Mouse (Mus musculus): Measurements from ENCODE around the gene Tep1.
"Not testable (repeated sequence)": the region's sequence is repeated elsewhere in the genome, so short reads cannot be mapped to it uniquely, and the experiment has no call there.

Gene Tep1

DNA sequence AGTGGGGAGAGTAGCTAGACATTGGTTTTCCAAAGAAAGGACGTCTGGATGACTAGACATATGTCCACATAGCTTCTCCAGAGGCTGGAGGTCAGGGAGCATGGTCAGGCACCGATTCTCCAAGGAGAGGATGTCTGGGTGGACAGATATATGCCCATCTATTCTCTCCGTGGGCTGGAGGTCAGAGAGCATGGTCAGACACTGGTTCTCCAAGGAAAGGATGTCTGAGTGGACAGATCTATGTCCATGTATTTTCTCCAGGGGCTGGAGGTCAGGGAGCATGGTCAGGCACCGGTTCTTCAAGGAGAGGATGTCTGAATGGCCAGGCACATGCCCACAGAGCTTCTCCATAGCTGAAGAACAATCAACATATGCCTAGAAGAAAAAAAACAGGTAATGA, 2.1 kb downstream of the Tep1 start:
- no peak for DNase-seq (ENCODE audit: low spot score)

GRCm38 (mm10) chr14:50866966-50867365, 3.4 kb downstream of the Tep1 start:
- no peak for DNase-seq (ENCODE audit: low spot score)

GRCm38 (mm10) chr14:50865005-50865404, 5.4 kb downstream of the Tep1 start:
- DNase-seq (ENCODE audit: low spot score): not testable (repeated sequence)

- DNase-seq (ENCODE audit: low spot score): no peak
Measured at GRCm38 (mm10) chr14:50862641-50863040, 7.7 kb downstream of the Tep1 start.

DNA sequence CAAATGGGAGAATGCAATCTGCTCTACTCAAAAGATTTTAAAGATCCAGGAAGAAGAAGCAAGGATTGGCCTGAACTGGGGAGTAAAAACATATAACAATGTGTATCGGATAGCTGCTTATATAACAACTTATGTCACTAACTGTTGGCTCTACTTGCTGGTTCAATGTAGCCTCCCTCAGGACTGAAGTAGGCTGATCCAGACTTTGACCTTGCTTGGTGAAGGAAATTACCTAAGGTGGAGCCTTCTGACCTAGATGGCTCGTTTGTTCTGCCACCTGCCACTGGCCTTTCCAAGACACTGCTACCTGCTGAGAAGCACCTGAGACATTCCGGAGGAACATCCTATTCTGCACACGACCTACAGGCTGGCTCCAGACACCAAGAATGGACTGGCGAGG, 14.6 kb downstream of the Tep1 start:
- no peak for DNase-seq (ENCODE audit: low spot score)

GRCm38 (mm10) chr14:50837236-50837635, 33.1 kb downstream of the Tep1 start:
- no peak for DNase-seq (ENCODE audit: low spot score)

DNA sequence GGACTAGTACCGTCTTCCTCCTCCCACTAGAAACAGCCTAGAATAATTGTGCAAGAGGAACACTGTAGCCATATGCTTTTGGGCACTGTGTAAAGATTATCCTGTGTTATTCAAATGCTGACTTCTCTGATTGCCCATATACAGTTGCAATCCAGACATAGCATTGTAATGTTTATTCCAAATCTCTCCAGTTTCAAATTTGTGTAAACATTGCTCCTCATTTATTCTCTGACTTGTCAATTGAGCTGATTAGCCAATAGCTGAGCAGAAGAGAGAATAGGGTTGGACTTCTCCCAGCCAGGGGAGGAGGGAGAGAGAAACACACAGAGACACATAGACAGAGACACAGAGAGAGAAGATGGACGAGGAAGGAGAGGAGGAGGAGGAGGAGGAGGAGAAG, 35.9 kb downstream of the Tep1 start:
- DNase-seq (ENCODE audit: low spot score): no peak

DNA sequence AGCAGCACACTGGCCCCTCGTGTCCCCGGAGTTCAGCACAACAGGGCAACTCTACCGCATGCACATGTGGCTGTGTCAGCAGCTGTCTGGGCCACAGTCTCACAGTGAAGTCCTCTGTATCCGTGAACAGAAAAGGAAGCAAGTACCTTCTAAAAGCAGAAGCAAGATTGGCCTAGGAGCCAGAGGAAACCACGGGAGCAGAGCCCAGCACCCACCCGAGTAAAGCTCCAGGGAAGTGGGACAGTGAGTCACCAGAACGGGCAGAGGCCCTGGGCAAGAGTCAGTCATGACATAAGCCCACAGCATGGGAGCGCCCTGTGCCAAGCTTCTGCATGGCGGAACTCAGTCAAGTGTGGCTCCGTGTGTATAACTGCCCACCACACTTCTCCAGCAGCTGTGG, 36.4 kb downstream of the Tep1 start:
- no peak for DNase-seq (ENCODE audit: low spot score)

GRCm38 (mm10) chr14:50829878-50830277, 40.5 kb downstream of the Tep1 start:
- no peak for DNase-seq (ENCODE audit: low spot score)

DNA sequence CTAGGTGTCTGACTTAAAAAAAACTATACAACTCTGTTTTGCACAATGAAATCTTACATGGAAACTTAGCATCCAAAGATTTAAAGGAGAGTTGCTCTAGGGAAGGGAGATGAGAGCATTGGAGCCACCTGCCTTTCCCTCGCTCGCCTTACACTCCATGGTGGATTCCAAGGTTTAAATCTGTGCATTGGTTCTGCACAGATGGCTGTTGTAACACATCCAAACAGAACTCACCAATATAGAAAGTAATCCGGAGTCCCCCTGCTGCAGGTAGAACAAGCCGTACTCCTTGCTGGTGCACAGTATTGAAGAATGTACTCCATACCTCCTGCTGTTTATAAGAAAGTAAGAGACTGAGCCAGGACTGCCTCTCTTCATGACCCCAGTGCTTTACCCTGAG, 43.8 kb downstream of the Tep1 start:
- no peak for DNase-seq (ENCODE audit: low spot score)

- no peak for DNase-seq (ENCODE audit: low spot score)
Measured at GRCm38 (mm10) chr14:50824219-50824618, 46.1 kb downstream of the Tep1 start.

GRCm38 (mm10) chr14:50823240-50823639, 47.1 kb downstream of the Tep1 start:
- no peak for DNase-seq (ENCODE audit: low spot score)

DNA sequence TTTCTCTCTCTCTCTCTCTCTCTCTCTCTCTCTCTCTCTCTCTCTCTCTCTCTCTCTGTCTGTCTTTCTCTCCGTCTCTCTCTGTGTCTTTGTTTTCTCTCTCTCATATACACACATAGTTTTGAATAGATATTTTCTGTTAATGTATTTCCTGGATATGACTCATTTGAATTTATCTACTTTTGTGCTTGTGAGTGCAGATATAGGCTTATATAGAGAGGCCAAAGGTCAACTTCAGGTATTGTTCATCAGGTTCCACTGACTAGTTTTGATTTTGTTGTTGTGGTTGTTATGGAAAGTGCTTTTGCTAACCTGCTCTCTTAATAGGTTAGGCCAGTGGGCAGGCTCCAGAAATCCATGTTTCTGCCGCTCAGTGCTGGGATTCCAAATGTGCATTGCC, 57.3 kb downstream of the Tep1 start:
- no peak for DNase-seq (ENCODE audit: low spot score)

DNA sequence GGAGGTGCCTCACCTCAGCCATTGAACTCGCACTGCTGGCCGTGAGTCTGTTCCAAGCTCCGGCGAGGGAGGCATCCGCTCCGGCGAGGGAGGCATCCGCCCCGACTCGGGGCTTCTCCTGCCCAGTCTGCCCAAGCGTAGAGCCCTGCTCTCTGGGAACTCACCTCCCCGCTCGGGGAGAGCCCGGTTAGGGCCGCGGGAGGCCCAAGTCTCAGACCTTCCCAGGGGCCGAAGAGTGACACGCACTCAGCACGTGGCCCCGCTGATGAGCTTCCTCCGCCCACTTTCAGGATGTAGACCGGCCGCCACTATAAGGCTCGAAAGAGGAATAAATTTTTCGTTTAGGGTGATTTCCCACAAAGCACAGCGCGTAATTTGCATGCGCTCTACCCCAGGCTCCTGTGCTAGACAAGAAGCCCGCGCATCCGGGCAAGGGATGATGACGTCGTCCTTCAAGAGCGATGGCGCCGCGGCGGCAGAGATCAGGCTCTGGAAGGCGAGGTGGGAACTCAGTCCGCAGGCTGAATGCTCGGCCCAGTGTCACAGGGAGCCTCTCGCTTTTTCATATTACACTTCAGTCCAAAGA, 62.8 kb downstream of the Tep1 start, which contains the start of the genes Ccnb1ip1 and Parp2:
Ccnb1ip1 (minus strand) TSS at position 246 of the 586 bp plus-strand sequence.
Parp2 (plus strand) TSS at position 355 of the 586 bp plus-strand sequence.
- DNase-seq (ENCODE audit: low spot score): peak; percentile 99

DNA sequence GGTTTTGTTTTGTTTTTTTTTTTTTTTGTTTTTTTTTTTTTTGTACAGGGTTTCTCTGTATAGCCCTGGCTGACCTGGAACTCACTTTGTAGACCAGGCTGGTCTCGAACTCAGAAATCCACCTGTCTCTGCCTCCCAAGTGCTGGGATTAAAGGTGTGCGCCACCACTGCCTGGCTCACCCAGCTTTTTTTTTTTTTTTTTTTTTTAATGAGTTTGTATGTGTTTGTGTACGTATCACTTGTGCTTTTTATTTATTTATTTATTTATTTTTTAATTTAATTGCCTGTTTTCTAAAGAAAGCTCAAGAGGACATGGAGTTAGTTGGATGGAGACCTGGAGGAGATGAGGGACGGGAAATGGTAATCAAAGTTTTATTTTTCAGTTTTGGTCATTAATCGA, 63.9 kb downstream of the Tep1 start:
- not testable (repeated sequence) for DNase-seq (ENCODE audit: low spot score)

- DNase-seq (ENCODE audit: low spot score): no peak
Measured at GRCm38 (mm10) chr14:50804683-50805082, 65.7 kb downstream of the Tep1 start.

GRCm38 (mm10) chr14:50802843-50803562, 67.4 kb downstream of the Tep1 start:
- no peak for DNase-seq (ENCODE audit: low spot score)

DNA sequence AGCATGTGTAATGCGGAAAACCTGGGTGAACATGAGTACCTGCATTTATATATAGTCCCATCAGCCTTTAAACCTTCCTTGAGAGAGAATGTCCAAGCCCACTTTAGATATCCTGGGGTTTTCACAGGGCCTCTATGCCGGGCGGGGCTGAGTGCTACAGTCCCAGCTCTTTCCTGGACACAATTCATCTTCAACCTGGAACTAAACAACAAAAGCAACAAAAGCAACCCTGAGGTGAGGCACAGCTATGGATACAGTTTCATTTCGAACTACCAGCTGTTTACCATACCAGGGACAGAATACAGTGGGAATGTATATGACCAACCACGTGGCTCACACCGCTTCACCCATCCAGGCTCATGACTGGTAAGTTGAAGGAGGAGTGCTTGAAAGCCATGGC, 67.9 kb downstream of the Tep1 start:
- no peak for DNase-seq (ENCODE audit: low spot score)

DNA sequence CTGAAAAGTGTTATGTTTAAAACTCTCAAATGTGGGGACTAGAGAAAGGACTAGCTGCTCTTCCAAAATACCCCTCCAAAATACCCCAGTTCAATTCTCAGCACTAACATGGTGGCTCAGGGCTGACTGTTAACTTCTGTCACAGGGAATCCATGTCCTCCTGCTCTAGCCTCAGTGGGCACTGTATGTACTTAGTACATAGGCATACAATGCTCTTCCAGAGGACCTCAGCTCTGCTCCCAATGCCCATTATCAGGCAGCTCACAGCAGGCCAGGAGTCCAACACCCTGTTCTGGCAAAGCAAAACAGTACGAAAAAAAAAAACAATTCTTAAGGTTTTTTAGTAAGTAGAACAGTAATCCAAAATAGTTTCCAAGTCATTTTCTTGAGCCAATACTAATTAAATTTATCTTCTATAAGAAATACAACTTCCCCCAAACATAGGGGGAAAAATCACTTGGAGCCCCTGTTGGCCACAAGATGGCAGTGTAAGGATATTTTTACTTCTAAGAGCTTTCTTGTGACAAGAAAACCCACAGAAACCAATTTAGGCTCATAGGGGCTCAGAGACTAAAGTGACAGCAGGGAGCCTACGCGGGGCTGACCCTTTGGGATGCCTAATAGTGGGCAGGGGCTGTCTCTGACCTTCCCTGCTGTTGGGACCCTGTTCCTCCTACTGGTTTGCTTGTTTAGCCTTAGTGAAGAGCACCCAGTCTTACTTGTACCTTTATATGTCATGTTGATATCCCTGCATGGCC, 70.7 kb downstream of the Tep1 start:
- DNase-seq (ENCODE audit: low spot score): no peak

- no peak for DNase-seq (ENCODE audit: low spot score)
Measured at GRCm38 (mm10) chr14:50798512-50798911, 71.8 kb downstream of the Tep1 start.

GRCm38 (mm10) chr14:50796464-50796863, 73.9 kb downstream of the Tep1 start:
- DNase-seq (ENCODE audit: low spot score): no peak

GRCm38 (mm10) chr14:50795965-50796364, 74.4 kb downstream of the Tep1 start:
- no peak for DNase-seq (ENCODE audit: low spot score)

Measured in layer of hippocampus, adult 9-10 months (tissue).